Mouse (Mus musculus): ENCODE measurements around the gene Ogn. TPM values are rescaled to one million over a fixed set of nuclear protein-coding genes. Genes with fewer than 3 reads are reported as not detected.

Gene Ogn
- 0.20 and 0.22 TPM in 2 replicates for total RNA-seq (2023)

DNA sequence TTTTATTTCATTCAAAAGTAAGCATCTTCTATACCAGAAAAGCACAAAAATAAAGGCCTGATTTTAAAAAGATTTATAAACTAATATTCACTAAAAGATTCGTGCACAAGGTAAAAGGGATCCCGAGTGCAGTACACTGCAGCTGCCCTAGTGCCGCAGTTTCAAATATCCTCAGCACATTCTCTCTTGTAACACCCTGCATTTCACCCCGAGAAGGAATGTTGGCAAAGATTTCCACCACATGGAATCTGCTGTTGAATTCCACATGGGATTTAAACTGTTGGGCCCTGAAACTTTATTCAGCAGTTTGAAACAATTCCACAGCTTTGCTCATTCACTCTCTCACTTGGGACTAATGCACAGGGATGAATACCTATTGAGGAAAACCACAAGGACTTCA is at the start of gene Ogn:
Gene Ogn, plus strand, starts transcription at position 333 of the 400 bp plus-strand sequence.

DNA sequence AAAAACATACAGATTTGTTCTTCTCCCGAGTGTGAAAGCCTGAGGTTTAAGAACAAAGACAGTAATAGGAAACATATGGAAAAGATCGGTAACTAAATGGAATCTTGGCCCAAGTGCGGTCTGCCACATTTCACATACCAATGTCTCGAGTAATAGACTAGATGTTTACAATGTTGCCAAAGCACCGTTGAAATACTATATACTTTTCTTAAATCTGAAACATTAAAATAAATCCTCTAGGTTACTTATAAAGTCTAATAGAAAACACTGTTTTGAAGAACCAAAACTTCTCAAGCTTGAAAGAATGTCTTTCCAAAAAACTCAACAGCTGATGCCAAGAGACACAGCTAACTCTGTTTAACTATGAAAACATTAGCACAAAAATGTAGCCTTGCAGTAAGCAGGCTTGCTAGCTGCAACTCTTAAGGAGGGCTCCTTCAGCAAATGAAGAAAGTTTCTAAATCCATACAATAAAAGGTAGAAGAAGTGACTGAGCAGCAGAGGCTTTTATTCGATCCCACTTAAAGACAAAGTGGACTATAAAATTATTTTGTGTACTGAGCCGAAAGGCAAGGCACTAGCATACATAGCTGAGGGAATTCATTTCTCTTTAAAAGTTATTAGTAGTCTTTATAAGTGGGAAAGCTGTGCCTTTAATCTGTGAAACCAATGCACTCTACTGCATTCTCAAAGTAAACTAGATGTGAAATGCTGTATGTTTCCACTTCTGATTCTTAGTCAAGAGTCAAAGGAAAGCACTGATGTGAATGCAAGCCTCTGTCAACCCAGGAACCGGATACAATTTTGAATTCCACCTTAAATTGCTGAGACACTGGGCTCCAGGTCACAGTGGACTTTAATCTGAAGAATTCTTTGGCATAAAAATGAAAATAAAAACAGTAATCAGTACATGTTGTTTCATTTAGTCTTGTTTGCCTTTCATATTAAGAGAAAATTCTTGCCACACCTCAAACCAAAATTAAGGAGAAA is 26.0 kb upstream of the Ogn start, which contains the start of gene Omd:
Gene Omd, plus strand, starts transcription at position 922 of the 990 bp plus-strand sequence.

DNA sequence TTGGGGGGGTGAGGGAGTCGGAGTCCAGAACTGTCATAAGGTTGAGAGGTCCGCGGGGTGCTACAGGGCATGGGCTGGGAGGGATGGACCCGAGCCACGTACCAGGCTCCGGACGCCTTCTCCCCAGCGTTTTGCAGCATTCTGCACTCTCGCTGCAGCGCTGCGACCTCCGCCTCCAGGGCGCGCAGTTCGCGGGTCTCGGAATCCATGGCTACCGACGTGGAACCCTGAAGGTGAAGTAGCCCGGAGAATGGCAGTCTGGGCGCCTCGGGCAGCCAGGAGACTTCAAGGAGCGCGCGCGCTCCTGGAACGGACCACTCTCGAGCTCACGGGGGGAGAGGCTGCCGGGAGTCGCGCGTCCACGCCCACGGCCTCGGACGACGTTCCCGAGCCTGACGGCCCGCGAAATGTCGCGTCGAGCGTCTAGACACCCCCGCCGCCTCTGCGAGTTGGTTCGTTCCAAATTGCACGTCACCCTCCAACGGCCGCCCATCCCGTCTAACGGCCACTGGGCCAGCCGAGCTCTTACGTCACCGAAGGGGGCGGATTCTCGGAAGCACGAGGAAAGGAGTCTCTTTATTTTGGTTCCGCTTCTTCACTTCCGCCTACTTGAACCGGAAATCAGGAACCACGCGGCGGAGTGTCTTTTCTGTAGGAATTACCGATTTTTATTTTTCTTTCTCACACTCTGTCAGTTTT is 44.8 kb downstream of the Ogn start, which contains the start of the genes Cenpp and Nol8:
Gene Cenpp, minus strand, starts transcription at position 305 of the 699 bp plus-strand sequence.
Gene Nol8, plus strand, starts transcription at position 598 of the 699 bp plus-strand sequence.

Other genes starting within 250 kb of the Ogn start
- 5.0 and 6.0 TPM in 2 replicates for gene Ippk, start 186.8 kb upstream of the Ogn start, total RNA-seq (2023)
- gene Tes3-ps, start 114.7 kb upstream of the Ogn start, total RNA-seq (2023): 0.60 and 0.70 TPM in 2 replicates
- gene Ecm2, start 103.2 kb upstream of the Ogn start, total RNA-seq (2023): not detected in 2 replicates
- gene Aspn, start 63.6 kb upstream of the Ogn start, total RNA-seq (2023): not detected in 2 replicates
- 0.28 TPM in 1 of 2 replicates, not detected in the other for gene Omd, start 25.6 kb upstream of the Ogn start, total RNA-seq (2023)
- 4.9 and 6.8 TPM in 2 replicates for gene Cenpp, start 44.7 kb downstream of the Ogn start, total RNA-seq (2023)
- 6.0 and 6.2 TPM in 2 replicates for gene Nol8, start 45.0 kb downstream of the Ogn start, total RNA-seq (2023)
- 24.4 and 34.8 TPM in 2 replicates for gene Iars, start 74.1 kb downstream of the Ogn start, total RNA-seq (2023)
- gene Gm30302, start 191.0 kb downstream of the Ogn start, total RNA-seq (2023): not detected in 2 replicates